ENCODE assay signal across 11 mouse cellular contexts in the genomic region with DNA sequence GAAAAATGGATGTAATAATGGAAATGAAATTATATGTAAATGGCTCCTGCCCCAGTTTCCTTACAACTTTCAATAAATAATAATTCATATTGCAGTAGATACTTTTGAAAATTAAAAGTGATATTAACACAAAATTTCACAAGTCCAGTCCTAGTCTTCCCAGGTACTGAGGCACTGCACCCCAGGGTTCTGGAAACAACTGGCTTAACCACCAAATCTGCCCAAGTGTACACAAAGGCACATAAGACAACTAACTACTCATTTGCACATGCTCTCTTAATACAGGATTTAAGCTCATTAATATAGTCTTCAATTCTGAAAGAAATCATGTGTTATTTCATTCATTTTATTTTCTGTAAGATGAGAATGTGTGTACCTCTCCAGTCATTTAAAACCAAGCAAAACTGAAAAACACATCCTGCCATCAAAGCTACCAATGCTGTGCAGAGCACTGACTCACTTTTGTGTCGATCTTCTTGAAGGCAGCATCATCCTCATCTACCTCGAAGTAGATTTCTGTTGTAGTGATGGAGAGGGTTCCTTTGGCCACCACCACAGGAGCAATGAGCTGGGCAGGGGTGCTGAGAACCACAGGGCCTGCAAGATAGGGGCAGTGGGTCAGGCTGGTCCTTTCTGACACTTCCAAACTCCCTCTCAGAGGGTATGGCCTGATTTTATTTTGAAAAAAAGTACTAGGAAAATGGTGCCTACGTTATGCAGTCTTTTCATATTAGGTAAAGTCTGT. TPM values are rescaled to one million over a fixed set of nuclear protein-coding genes. Genes with fewer than 3 reads are reported as not detected.
DNase-seq lines count a peak whose midpoint lies in the region; ATAC-seq lines count a peak whose summit lies in the region.
"Had no signal": no experiment of that assay in that cellular context is flagged by ENCODE, and none has a peak within 500 bp of the region (broad histone marks: within the 10 kb centered on the region; RNA-seq: fewer than 3 reads in every experiment).

No protein-coding gene starts in this region.

- H3K4me3 ChIP-seq in forebrain, embryonic 12.5 days (replicated peaks): peak overlapping the region; percentile 17; the same call in 1 of the 2 replicates
- no peak overlapping the region for H3K4me3 ChIP-seq in forebrain, embryonic 14.5 days (ENCODE audit: low read depth, low read length)
- H3K4me3 ChIP-seq in hindbrain, embryonic 13.5 days: peak overlapping the region; percentile 51
- H3K4me3 ChIP-seq in midbrain, embryonic 15.5 days: peak overlapping the region; percentile 44
- H3K4me3 ChIP-seq: kidney, embryonic 15.5 days had no signal

- no peaks in the 10 kb centered on the region for H3K36me3 ChIP-seq in forebrain, embryonic 12.5 days (replicated peaks)
- H3K36me3 ChIP-seq in forebrain, embryonic 14.5 days (ENCODE audit: control insufficient read depth, insufficient read depth, low read length): no peaks in the 10 kb centered on the region
- no peaks in the 10 kb centered on the region for H3K36me3 ChIP-seq in hindbrain, embryonic 13.5 days
- no peaks in the 10 kb centered on the region for H3K36me3 ChIP-seq in midbrain, embryonic 15.5 days (replicated peaks)
- H3K36me3 ChIP-seq: kidney, embryonic 15.5 days had no signal

- peak overlapping the region; percentile 5; the same call in 1 of the 2 replicates for H3K9ac ChIP-seq in forebrain, embryonic 12.5 days
- H3K9ac ChIP-seq in forebrain, embryonic 14.5 days (ENCODE audit: low read length): no peak overlapping the region
- H3K9ac ChIP-seq in hindbrain, embryonic 13.5 days: peak overlapping the region; percentile 92
- peak overlapping the region; percentile 67 for H3K9ac ChIP-seq in midbrain, embryonic 15.5 days
- H3K9ac ChIP-seq: kidney, embryonic 15.5 days had no signal

- H3K4me1 ChIP-seq in forebrain, embryonic 12.5 days: peaks cover 51% of the 10 kb centered on the region
- H3K4me1 ChIP-seq in forebrain, embryonic 14.5 days (ENCODE audit: control insufficient read depth, insufficient read depth, low read length): peaks cover 11% of the 10 kb centered on the region
- H3K4me1 ChIP-seq in hindbrain, embryonic 13.5 days (replicated peaks): peaks cover 44% of the 10 kb centered on the region
- H3K4me1 ChIP-seq in midbrain, embryonic 15.5 days: peaks cover 30% of the 10 kb centered on the region

- no peak for ATAC-seq in forebrain, embryonic 12.5 days (ENCODE audit: low FRiP score)
- no peak for ATAC-seq in forebrain, embryonic 14.5 days
- ATAC-seq in hindbrain, embryonic 13.5 days (ENCODE audit: low FRiP score): no peak
- ATAC-seq in midbrain, embryonic 15.5 days (replicated peaks): no peak
- no peak for ATAC-seq in megakaryocyte-erythroid progenitor cell, adult 5-6 weeks (replicated peaks; ENCODE audit: low FRiP score, low TSS enrichment, poor library complexity, severe bottlenecking)

- H3K4me2 ChIP-seq in forebrain, embryonic 12.5 days: peak overlapping the region; percentile 54; the same call in 1 of the 2 replicates
- no peak overlapping the region for H3K4me2 ChIP-seq in forebrain, embryonic 14.5 days (ENCODE audit: low read length)
- peak overlapping the region; percentile 77 for H3K4me2 ChIP-seq in hindbrain, embryonic 13.5 days
- H3K4me2 ChIP-seq in midbrain, embryonic 15.5 days: peak overlapping the region; percentile 69

- peaks cover 72% of the 10 kb centered on the region for H3K27me3 ChIP-seq in forebrain, embryonic 12.5 days
- peaks cover 66% of the 10 kb centered on the region for H3K27me3 ChIP-seq in forebrain, embryonic 14.5 days (replicated peaks; ENCODE audit: control insufficient read depth, insufficient read depth, low read length)
- peaks cover 16% of the 10 kb centered on the region; the same call in 1 of the 2 replicates for H3K27me3 ChIP-seq in hindbrain, embryonic 13.5 days
- 0 out of 2 replicates have a peak, but pooled peaks cover 2% of the 10 kb centered on the region for H3K27me3 ChIP-seq in midbrain, embryonic 15.5 days (replicated peaks)

- no peak overlapping the region for H3K27ac ChIP-seq in forebrain, embryonic 12.5 days
- no peak overlapping the region; the same call in 1 of the 2 replicates for H3K27ac ChIP-seq in forebrain, embryonic 14.5 days (ENCODE audit: low read depth, low read length)
- peak overlapping the region; percentile 99 for H3K27ac ChIP-seq in hindbrain, embryonic 13.5 days
- H3K27ac ChIP-seq in midbrain, embryonic 15.5 days: peak overlapping the region; percentile 95
- H3K27ac ChIP-seq: kidney, embryonic 15.5 days had no signal

- no peak for DNase-seq in forebrain, embryonic 14.5 days (ENCODE audit: low spot score)
- peak; percentile 63 to 72 for DNase-seq in cerebellum, postnatal 10 days
- no peak for DNase-seq in layer of hippocampus, adult 9-11 months
- DNase-seq in thymus, postnatal 14 days: no peak
- DNase-seq: left cerebral cortex, postnatal 4 days had no signal

- WGBS in forebrain, embryonic 12.5 days: 6% methylated on average over 3 of the region's 3 CpGs
- 6% methylated on average over 3 of the region's 3 CpGs for WGBS in forebrain, embryonic 14.5 days
- 12% methylated on average over 3 of the region's 3 CpGs for whole genome bisulfite sequencing in hindbrain, embryonic 13.5 days
- WGBS in midbrain, embryonic 15.5 days: 23% methylated on average over 3 of the region's 3 CpGs

- no peaks in the 10 kb centered on the region for H3K9me3 ChIP-seq in forebrain, embryonic 12.5 days
- no peaks in the 10 kb centered on the region for H3K9me3 ChIP-seq in forebrain, embryonic 14.5 days (replicated peaks; ENCODE audit: control insufficient read depth, low read length)
- H3K9me3 ChIP-seq in hindbrain, embryonic 13.5 days: no peaks in the 10 kb centered on the region
- no peaks in the 10 kb centered on the region for H3K9me3 ChIP-seq in midbrain, embryonic 15.5 days
- H3K9me3 ChIP-seq: kidney, embryonic 15.5 days had no signal

RNA-seq across cellular contexts. Expression of a gene that starts 3.8 kb away (rescaled TPM):
- 27.4 and 34.9 TPM in 2 replicates for polyA plus RNA-seq in forebrain, embryonic 12.5 days (2016; fragmentation: Nextera tagmentation; extraction: Ambion mirVana)
- 18.2 and 20.6 TPM in 2 replicates for polyA plus RNA-seq in forebrain, embryonic 14.5 days (2014; fragmentation: Nextera tagmentation; extraction: Ambion mirVana)
- polyA plus RNA-seq in hindbrain, embryonic 13.5 days (2015; fragmentation: Nextera tagmentation; extraction: Ambion mirVana): 167 and 174 TPM in 2 replicates
- polyA plus RNA-seq in midbrain, embryonic 15.5 days (2015; fragmentation: Nextera tagmentation; extraction: Ambion mirVana): 159 and 172 TPM in 2 replicates
- not detected in 2 replicates for total RNA-seq in megakaryocyte-erythroid progenitor cell, adult 5-6 weeks (2014; fragmentation: Nextera tagmentation)
- total RNA-seq in megakaryocyte-erythroid progenitor cell, adult 5-6 weeks (2017): not detected in 2 replicates
- polyA plus RNA-seq: testis, adult 2 months had no signal

Comparison
In these comparisons a context has a peak if more than half of its experiments do, and no peak if none do; other contexts are left out.
1. H3K27ac ChIP-seq: peak in hindbrain, embryonic 13.5 days (single experiment) and midbrain, embryonic 15.5 days (single experiment); none in forebrain, embryonic 12.5 days (single experiment) and forebrain, embryonic 14.5 days (single experiment).
2. DNase-seq: peak in cerebellum, postnatal 10 days (2 of 2); none in forebrain, embryonic 14.5 days (single experiment), layer of hippocampus, adult 9-11 months (single experiment) and thymus, postnatal 14 days (single experiment).